Mouse (Mus musculus) forebrain, embryonic 10.5 days (tissue): ENCODE data around the gene Pramel6. TPM values are rescaled to one million over a fixed set of nuclear protein-coding genes. Genes with fewer than 3 reads are reported as not detected.
"Not testable (repeated sequence)": the region's sequence is repeated elsewhere in the genome, so short reads cannot be mapped to it uniquely, and the experiment has no call there.

Source experiments
- DNase-seq: peaks from one replicate; pipeline ENCODE4 v3.0.0-alpha.2; 2017; ENCODE audit warnings: low spot score; ENCODE audit errors: extremely low spot score
- H3K27ac ChIP-seq: fragments of 300-500 bp; sonication (generic); 2 replicates; pipeline ENCODE4 v1.5.1; 2016; ENCODE audit warnings: mild to moderate bottlenecking
- H3K27me3 ChIP-seq: fragments of 300-500 bp; sonication (generic); 2 replicates; pipeline ENCODE4 v1.6.1; 2016; ENCODE audit warnings: mild to moderate bottlenecking; ENCODE audit not compliant: poor library complexity, severe bottlenecking
- H3K36me3 ChIP-seq: fragments of 300-500 bp; sonication (generic); replicated peaks from 2 replicates; pipeline ENCODE4 v1.6.1; 2016; ENCODE audit warnings: mild to moderate bottlenecking, moderate library complexity
- H3K4me1 ChIP-seq: fragments of 300-500 bp; sonication (generic); 2 replicates; pipeline ENCODE4 v1.6.1; 2016
- H3K4me3 ChIP-seq: fragments of 300-500 bp; sonication (generic); 2 replicates; pipeline ENCODE4 v1.5.1; 2016; ENCODE audit warnings: mild to moderate bottlenecking, moderate library complexity
- H3K9me3 ChIP-seq: fragments of 300-500 bp; sonication (generic); 2 replicates; pipeline ENCODE4 v1.6.1; 2016; ENCODE audit warnings: mild to moderate bottlenecking, moderate library complexity
- WGBS: fragments of 180-500 bp; shearing (Covaris S2); methylation state at CpG from one replicate; pipeline ENCODE4 v1.1.7; 2016; 5-methylcytosine and 5-hydroxymethylcytosine counted together
- polyA plus RNA-seq: library from polyadenylated mRNA; unstranded; fragments of >200 nt; fragmentation: Nextera tagmentation; extraction: Ambion mirVana; gene quantifications from 2 replicates; pipeline ENCODE4 v1.2.1, GENCODE M21; 2016

The Pramel6 gene
- not detected in 2 replicates for polyA plus RNA-seq

DNA sequence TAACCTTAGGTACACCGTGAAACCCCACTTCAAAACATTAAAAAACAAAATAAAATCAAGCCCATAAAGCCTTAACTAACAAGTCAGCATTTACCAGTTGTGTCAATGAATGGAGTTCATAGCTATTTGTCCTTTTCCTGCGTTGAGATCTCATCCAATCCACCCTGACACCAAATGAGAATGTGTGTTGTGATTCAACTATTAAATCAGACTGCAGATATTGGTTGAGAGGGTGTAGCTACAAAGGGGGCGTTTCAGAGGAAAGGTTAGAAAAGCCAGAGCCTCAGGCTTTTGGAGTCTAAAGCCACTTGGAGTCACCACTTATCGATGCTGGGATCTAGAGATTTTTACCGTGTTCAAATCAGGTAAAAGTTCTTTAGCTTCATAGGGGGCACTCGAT lies at the start of gene Pramel6:
Gene Pramel6 (plus strand): TSS at position 301 of the 400 bp plus-strand sequence.
- no peaks in the 10 kb centered on the region for H3K9me3 ChIP-seq
- no peak within 1 kb of the TSS for H3K4me3 ChIP-seq
- H3K4me1 ChIP-seq = no peaks in the 10 kb centered on the region
- 86% methylated on average over 6 of the region's 6 CpGs for WGBS
- no peak within 1 kb of the TSS for H3K27ac ChIP-seq
- DNase-seq = no peak
- H3K36me3 ChIP-seq = no peaks in the 10 kb centered on the region
- H3K27me3 ChIP-seq = no peaks in the 10 kb centered on the region

DNA sequence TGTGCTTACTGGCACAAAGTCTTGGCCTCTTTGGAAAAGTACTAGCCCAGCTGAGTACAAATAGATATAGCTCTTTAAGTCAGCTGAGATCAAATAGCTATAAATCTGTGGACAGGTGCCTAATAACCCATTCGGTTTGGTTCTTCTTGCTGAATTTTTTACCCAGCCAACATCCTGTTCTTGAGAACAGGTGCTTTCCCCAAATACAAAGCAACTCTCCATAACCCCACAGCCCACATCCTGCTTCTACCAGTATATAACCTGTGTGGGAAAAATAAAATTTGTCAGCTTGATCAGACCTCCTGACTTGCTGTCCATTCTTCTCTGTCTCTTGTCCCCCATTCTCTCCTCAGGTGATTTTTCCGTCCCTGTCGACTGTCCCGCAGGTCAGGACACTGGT lies 44.6 kb upstream of the Pramel6 start:
- H3K4me1 ChIP-seq = no peaks in the 10 kb centered on the region
- H3K9me3 ChIP-seq = no peaks in the 10 kb centered on the region

GRCm38 (mm10) chr2:87480207-87480606 lies 26.2 kb upstream of the Pramel6 start:
- no peaks in the 10 kb centered on the region for H3K27me3 ChIP-seq
- no peak overlapping the region for H3K4me3 ChIP-seq
- DNase-seq = no peak
- no peaks in the 10 kb centered on the region for H3K4me1 ChIP-seq
- H3K27ac ChIP-seq = no peak overlapping the region
- H3K9me3 ChIP-seq = no peaks in the 10 kb centered on the region
- H3K36me3 ChIP-seq = no peaks in the 10 kb centered on the region

More for the DNA sequence above, 44.6 kb upstream of the Pramel6 start:
- Histone ChIP-seq H3K27ac (no peak overlapping the region), H3K36me3 (no peaks in the 10 kb centered on the region), H3K4me3 (no peak overlapping the region), H3K27me3 (no peaks in the 10 kb centered on the region)
- WGBS = 88% methylated on average over 4 of the region's 4 CpGs
- no peak for DNase-seq

- Histone ChIP-seq H3K27me3 (no peaks in the 10 kb centered on the region), H3K4me1 (no peaks in the 10 kb centered on the region), H3K4me3 (no peak overlapping the region), H3K9me3 (no peaks in the 10 kb centered on the region), H3K27ac (no peak overlapping the region), H3K36me3 (no peaks in the 10 kb centered on the region)
- DNase-seq = no peak
- 86% methylated on average over 4 of the region's 4 CpGs for WGBS
Observed at GRCm38 (mm10) chr2:87481158-87481557, 25.2 kb upstream of the Pramel6 start.

- H3K36me3 ChIP-seq = no peaks in the 10 kb centered on the region
- WGBS = 87% methylated on average over 2 of the region's 2 CpGs
- H3K27me3 ChIP-seq = no peaks in the 10 kb centered on the region
- no peak overlapping the region for H3K27ac ChIP-seq
- no peak for DNase-seq
- no peaks in the 10 kb centered on the region for H3K9me3 ChIP-seq
- no peak overlapping the region for H3K4me3 ChIP-seq
- H3K4me1 ChIP-seq = no peaks in the 10 kb centered on the region
Observed at GRCm38 (mm10) chr2:87482276-87482675, 24.1 kb upstream of the Pramel6 start.

- H3K4me3 ChIP-seq, DNase-seq, H3K27me3 ChIP-seq, H3K9me3 ChIP-seq, H3K4me1 ChIP-seq, H3K36me3 ChIP-seq, H3K27ac ChIP-seq: not testable (repeated sequence)
- WGBS = 87% methylated on average over 4 of the region's 5 CpGs
Observed at GRCm38 (mm10) chr2:87496993-87497392, 9.4 kb upstream of the Pramel6 start, which contains the start of gene Pramel7. Pramel7 (minus strand) TSS chr2:87497093.

DNA sequence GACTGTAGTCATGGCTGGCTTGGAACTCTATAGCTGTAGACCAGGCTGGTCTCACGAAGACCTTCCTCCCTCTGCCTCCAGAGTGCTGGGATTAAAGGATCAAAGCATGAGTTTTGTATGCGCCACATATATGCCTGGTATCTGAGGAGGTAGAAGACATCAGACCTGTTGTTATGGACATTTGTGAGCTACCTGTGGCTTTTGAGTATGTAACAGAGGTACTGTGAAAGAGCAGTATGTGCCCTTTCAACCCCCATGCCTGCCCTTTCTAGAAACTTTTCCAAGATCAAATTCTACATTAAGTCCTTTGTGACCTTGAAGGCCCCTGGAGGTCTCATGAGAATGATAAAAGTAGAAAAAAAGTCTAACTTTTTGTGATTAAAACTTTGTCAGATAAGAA lies 8.7 kb downstream of the Pramel6 start:
- H3K27ac ChIP-seq = no peak overlapping the region
- H3K4me3 ChIP-seq = no peak overlapping the region
- H3K9me3 ChIP-seq = peaks cover 3% of the 10 kb centered on the region; the same call in 1 of the 2 replicates
- no peak for DNase-seq
- H3K36me3 ChIP-seq = no peaks in the 10 kb centered on the region
- no peaks in the 10 kb centered on the region for H3K27me3 ChIP-seq
- 93% methylated on average over 2 of the region's 2 CpGs for WGBS
- H3K4me1 ChIP-seq = no peaks in the 10 kb centered on the region

- no peak for DNase-seq
- Histone ChIP-seq H3K27ac (no peak overlapping the region), H3K36me3 (no peaks in the 10 kb centered on the region), H3K27me3 (no peaks in the 10 kb centered on the region), H3K9me3 (peaks cover 3% of the 10 kb centered on the region; the same call in 1 of the 2 replicates), H3K4me3 (no peak overlapping the region), H3K4me1 (no peaks in the 10 kb centered on the region)
- 79% methylated on average over 8 of the region's 8 CpGs for WGBS
Observed at GRCm38 (mm10) chr2:87515457-87516060, 9.2 kb downstream of the Pramel6 start.

- peaks cover 3% of the 10 kb centered on the region; the same call in 1 of the 2 replicates for H3K9me3 ChIP-seq
- WGBS = 90% methylated on average over 3 of the region's 3 CpGs
- no peaks in the 10 kb centered on the region for H3K27me3 ChIP-seq
- no peak overlapping the region for H3K27ac ChIP-seq
- no peak overlapping the region for H3K4me3 ChIP-seq
- no peaks in the 10 kb centered on the region for H3K4me1 ChIP-seq
- H3K36me3 ChIP-seq = no peaks in the 10 kb centered on the region
- no peak for DNase-seq
Observed at GRCm38 (mm10) chr2:87516581-87516980, 10.2 kb downstream of the Pramel6 start.

DNA sequence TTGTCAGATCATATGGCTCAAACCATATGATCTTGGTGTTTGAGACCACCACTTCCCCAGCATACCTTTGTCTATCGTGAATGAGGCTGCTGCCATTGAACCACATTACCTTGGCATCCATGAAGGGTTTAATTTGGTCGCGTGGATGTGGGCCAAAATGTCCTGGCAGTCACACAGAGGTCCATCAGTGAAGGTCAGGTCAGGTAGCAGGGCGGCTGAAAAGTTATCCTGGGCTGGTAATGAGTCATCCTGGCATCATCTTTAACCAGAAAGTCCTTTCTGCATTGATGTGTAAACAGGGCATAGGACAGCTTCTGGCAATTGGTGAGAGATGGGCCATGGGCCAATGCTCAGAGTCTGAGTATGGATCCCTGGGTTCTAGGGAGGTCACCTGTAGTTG lies 14.3 kb downstream of the Pramel6 start:
- Histone ChIP-seq H3K9me3 (peaks cover 3% of the 10 kb centered on the region; the same call in 1 of the 2 replicates), H3K4me1 (no peaks in the 10 kb centered on the region), H3K27ac (no peak overlapping the region), H3K27me3 (no peaks in the 10 kb centered on the region), H3K4me3 (no peak overlapping the region), H3K36me3 (no peaks in the 10 kb centered on the region)
- no peak for DNase-seq
- WGBS = 90% methylated on average over 4 of the region's 4 CpGs

DNA sequence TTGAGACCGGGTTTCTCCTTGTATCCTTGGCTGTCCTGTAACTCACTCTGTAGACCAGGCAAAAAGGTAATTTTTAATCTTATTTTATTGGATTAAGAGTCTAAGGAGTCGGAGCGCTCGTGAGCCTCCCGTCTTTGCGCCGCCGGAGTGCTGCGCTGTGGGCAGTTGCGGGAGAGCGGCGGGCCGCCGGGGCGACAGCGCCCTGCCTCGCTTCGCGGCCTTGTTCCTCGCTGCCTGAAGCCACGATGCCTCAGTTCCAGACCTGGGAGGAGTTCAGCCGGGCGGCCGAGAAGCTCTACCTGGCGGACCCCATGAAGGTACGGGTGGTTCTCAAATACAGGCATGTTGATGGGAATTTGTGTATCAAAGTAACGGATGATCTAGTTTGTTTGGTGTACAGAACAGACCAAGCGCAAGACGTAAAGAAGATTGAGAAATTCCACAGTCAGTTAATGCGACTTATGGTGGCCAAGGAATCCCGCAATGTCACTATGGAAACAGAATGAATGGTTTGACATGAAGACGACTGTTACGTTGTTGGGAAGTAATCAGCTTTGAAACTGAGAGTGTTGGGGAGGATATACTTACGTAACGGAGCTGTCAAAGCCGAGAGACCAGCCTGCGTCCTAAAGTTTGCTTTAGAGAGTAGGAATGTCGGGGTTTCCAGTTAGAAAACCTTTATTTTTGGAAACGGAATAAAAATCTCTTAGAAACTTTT lies 19.7 kb downstream of the Pramel6 start:
- H3K9me3 ChIP-seq, H3K36me3 ChIP-seq, H3K27ac ChIP-seq, H3K27me3 ChIP-seq, H3K4me1 ChIP-seq: not testable (repeated sequence)
- 34% methylated on average over 39 of the region's 39 CpGs for WGBS
- peak; percentile 18 for DNase-seq
- H3K4me3 ChIP-seq = peak overlapping the region; percentile 31

GRCm38 (mm10) chr2:87531496-87531895 lies 25.1 kb downstream of the Pramel6 start, which contains the start of gene Olfr153:
Olfr153 (plus strand) TSS chr2:87531796.
- Histone ChIP-seq H3K4me1 (no peaks in the 10 kb centered on the region), H3K27ac (no peak within 1 kb of the TSS), H3K4me3 (no peak within 1 kb of the TSS), H3K9me3 (no peaks in the 10 kb centered on the region), H3K27me3 (no peaks in the 10 kb centered on the region), H3K36me3 (no peaks in the 10 kb centered on the region)
- DNase-seq = no peak

GRCm38 (mm10) chr2:87534826-87535225 lies 28.5 kb downstream of the Pramel6 start:
- Histone ChIP-seq H3K27me3 (no peaks in the 10 kb centered on the region), H3K4me1 (no peaks in the 10 kb centered on the region), H3K9me3 (no peaks in the 10 kb centered on the region), H3K36me3 (no peaks in the 10 kb centered on the region), H3K27ac (no peak overlapping the region), H3K4me3 (no peak overlapping the region)
- no peak for DNase-seq
- 61% methylated on average over 2 of the region's 2 CpGs for WGBS
